Comparison of ENCODE assay signal across 32 mouse cellular contexts in the genomic region with DNA sequence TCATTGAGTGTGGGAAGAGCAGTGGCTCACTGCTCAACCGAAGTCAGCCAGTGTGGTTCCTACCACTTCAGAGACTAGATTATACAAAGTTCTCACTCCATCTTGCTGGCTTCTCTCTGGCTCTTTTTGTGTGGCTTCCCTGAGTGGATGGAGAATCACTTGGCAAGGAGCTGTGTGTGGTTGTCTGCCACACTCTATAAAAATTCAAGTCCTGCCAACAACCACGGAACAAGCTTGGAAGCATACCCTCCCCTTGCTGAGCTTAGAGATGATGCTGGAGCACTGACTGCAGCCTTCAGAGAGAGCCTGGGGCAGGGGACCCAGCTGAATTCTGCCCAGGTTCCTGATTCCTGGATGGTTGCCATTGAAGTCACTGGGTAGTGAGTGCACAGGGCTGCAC.
DNase-seq lines count a peak whose midpoint lies in the region; ATAC-seq and TF ChIP-seq lines count a peak whose summit lies in the region.
"Had no signal": no experiment of that assay in that cellular context is flagged by ENCODE, and none has a peak within 500 bp of the region (broad histone marks: within the 10 kb centered on the region; RNA-seq: fewer than 3 reads in every experiment).

No protein-coding gene starts in this region.

- H3K36me3 ChIP-seq in lung, embryonic 14.5 days (ENCODE audit: insufficient read depth): no peaks in the 10 kb centered on the region
- no peaks in the 10 kb centered on the region for H3K36me3 ChIP-seq in embryonic facial prominence, embryonic 10.5 days (replicated peaks)
- H3K36me3 ChIP-seq: forebrain, embryonic 15.5 days; G1E; heart, embryonic 15.5 days; hindbrain, embryonic 13.5 days; limb, embryonic 15.5 days; lung, embryonic 15.5 days; midbrain, embryonic 15.5 days; neural tube, embryonic 13.5 days; stomach, embryonic 15.5 days had no signal

- 49% methylated on average over 2 of the region's 2 CpGs for WGBS in lung, embryonic 14.5 days
- WGBS in embryonic facial prominence, embryonic 10.5 days: 85% methylated on average over 2 of the region's 2 CpGs

- H3K4me1 ChIP-seq in lung, embryonic 14.5 days (ENCODE audit: insufficient read depth): no peaks in the 10 kb centered on the region
- no peaks in the 10 kb centered on the region for H3K4me1 ChIP-seq in embryonic facial prominence, embryonic 10.5 days
- H3K4me1 ChIP-seq: forebrain, embryonic 15.5 days; heart, embryonic 15.5 days; lung, embryonic 15.5 days; midbrain, embryonic 15.5 days; stomach, embryonic 15.5 days had no signal

- TF ChIP-seq CTCF in lung, embryonic 14.5 days (IDR thresholded peaks at IDR 0.05; ENCODE audit: low read depth): no peak

- H3K9me3 ChIP-seq in lung, embryonic 14.5 days (ENCODE audit: low read depth, low read length): no peaks in the 10 kb centered on the region
- no peaks in the 10 kb centered on the region for H3K9me3 ChIP-seq in embryonic facial prominence, embryonic 10.5 days
- H3K9me3 ChIP-seq: forebrain, embryonic 15.5 days; heart, embryonic 15.5 days; hindbrain, embryonic 13.5 days; limb, embryonic 15.5 days; lung, embryonic 15.5 days; midbrain, embryonic 15.5 days; neural tube, embryonic 13.5 days; stomach, embryonic 15.5 days had no signal

- H3K4me3 ChIP-seq in lung, embryonic 14.5 days (ENCODE audit: low read depth, low read length): no peak overlapping the region
- H3K4me3 ChIP-seq in embryonic facial prominence, embryonic 10.5 days: no peak overlapping the region
- H3K4me3 ChIP-seq: forebrain, embryonic 15.5 days; heart, embryonic 15.5 days; hindbrain, embryonic 13.5 days; limb, embryonic 15.5 days; lung, embryonic 15.5 days; midbrain, embryonic 15.5 days; myocyte; neural tube, embryonic 13.5 days; stomach, embryonic 15.5 days had no signal

- H3K9ac ChIP-seq in lung, embryonic 14.5 days: no peak overlapping the region
- H3K9ac ChIP-seq: forebrain, embryonic 15.5 days; heart, embryonic 15.5 days; hindbrain, embryonic 13.5 days; limb, embryonic 15.5 days; liver, embryonic 14.5 days; lung, embryonic 15.5 days; midbrain, embryonic 15.5 days; neural tube, embryonic 13.5 days; stomach, embryonic 15.5 days had no signal

- peak; percentile 96 for ATAC-seq in frontal cortex, adult (ENCODE audit: low TSS enrichment)
- no peak for ATAC-seq in lung, embryonic 14.5 days (ENCODE audit: insufficient read depth)
- ATAC-seq: activated CD4-positive, CD25-positive, alpha-beta regulatory T cell, adult 4 months; forebrain, embryonic 15.5 days; midbrain, embryonic 15.5 days had no signal

- H3K27me3 ChIP-seq in lung, embryonic 14.5 days (ENCODE audit: insufficient read depth, low read length): no peaks in the 10 kb centered on the region
- no peaks in the 10 kb centered on the region for H3K27me3 ChIP-seq in embryonic facial prominence, embryonic 10.5 days (replicated peaks; ENCODE audit: low read depth, poor library complexity, severe bottlenecking)
- H3K27me3 ChIP-seq: CH12.LX; forebrain, embryonic 15.5 days; heart, embryonic 15.5 days; limb, embryonic 15.5 days; lung, embryonic 15.5 days; midbrain, embryonic 15.5 days; neural tube, embryonic 13.5 days; stomach, embryonic 15.5 days had no signal

- H3K4me2 ChIP-seq in lung, embryonic 14.5 days: no peak overlapping the region
- H3K4me2 ChIP-seq: forebrain, embryonic 15.5 days; heart, embryonic 15.5 days; hindbrain, embryonic 13.5 days; limb, embryonic 15.5 days; lung, embryonic 15.5 days; midbrain, embryonic 15.5 days; neural tube, embryonic 13.5 days; stomach, embryonic 15.5 days had no signal

- no peak for DNase-seq in frontal cortex, postnatal 10 days (ENCODE audit: low spot score in 2 of 2)
- DNase-seq in lung, embryonic 14.5 days: peak; percentile 8
- DNase-seq in lung, postnatal 14 days: no peak
- DNase-seq in brain, adult 2 months (ENCODE audit: low read depth, low spot score): peak; percentile 63
- peak; percentile 19 for DNase-seq in right cerebral cortex, postnatal 25 days
- DNase-seq in embryonic facial prominence, embryonic 10.5 days (ENCODE audit: low spot score): no peak
- DNase-seq: adrenal gland, adult 8-10 months; B cell, adult 2 months; cerebellum, adult 9-10 months; embryo, embryonic 11 days; heart, postnatal 36 days; kidney, adult 8-10 months; kidney, postnatal 14 days; left cerebral cortex, postnatal 4 days; lung, postnatal 4 days; retina, postnatal 1 day; thymus, adult 2 months; thymus, postnatal 4 days had no signal

- H3K27ac ChIP-seq in lung, embryonic 14.5 days (ENCODE audit: low read depth): no peak overlapping the region
- no peak overlapping the region for H3K27ac ChIP-seq in embryonic facial prominence, embryonic 10.5 days (replicated peaks)
- H3K27ac ChIP-seq: forebrain, embryonic 15.5 days; heart, embryonic 15.5 days; hindbrain, embryonic 13.5 days; limb, embryonic 15.5 days; liver, embryonic 14.5 days; lung, embryonic 15.5 days; midbrain, embryonic 15.5 days; neural tube, embryonic 13.5 days; stomach, embryonic 15.5 days had no signal

Comparison
In these comparisons a context has a peak if more than half of its experiments do, and no peak if none do; other contexts are left out.
1. DNase-seq: peak in lung, embryonic 14.5 days (single experiment), brain, adult 2 months (single experiment) and right cerebral cortex, postnatal 25 days (single experiment); none in frontal cortex, postnatal 10 days (0 of 2), lung, postnatal 14 days (single experiment) and embryonic facial prominence, embryonic 10.5 days (single experiment).